Mouse (Mus musculus): Measurements from ENCODE around the gene Hist3h2ba.
A peak's percentile ranks its signal among the peaks of the same experiment; 100 is the strongest.

The Hist3h2ba gene

DNA sequence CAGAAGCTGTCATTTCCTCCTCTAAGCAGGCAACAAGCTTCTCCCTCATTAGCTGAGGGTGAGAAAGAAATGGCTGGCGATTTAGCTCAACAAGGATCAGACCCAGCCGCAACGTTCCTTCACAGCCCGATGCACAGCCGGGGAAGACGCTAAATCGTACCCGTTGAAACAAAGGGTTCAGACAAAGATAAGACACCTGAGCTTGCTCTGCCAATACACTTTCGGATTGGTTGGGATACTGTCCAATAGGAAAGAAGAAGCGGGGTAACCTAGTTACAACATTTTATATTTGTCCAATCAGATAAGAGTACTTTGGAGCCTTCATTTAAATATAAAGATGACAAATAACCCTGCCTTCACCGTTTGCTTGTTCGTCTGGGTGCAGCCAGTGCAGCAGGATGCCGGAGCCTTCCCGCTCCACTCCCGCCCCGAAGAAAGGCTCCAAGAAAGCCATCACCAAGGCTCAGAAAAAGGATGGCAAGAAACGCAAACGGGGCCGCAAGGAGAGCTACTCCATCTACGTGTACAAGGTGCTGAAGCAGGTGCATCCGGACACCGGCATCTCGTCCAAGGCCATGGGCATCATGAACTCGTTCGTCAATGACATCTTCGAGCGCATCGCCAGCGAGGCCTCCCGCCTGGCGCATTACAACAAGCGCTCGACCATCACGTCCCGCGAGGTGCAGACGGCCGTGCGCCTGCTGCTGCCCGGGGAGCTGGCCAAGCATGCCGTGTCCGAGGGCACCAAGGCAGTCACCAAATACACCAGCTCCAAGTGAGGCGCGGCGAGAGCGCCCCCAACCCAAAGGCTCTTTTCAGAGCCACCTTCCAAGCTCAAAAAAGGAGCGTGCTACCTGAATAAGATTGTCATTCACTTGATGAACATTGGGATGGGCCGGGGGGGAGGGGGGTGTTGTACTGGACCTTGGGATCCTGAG, at the start of gene Hist3h2ba:
Gene Hist3h2ba (plus strand): TSS at position 379 of the 938 bp plus-strand sequence.
- DNase-seq (ENCODE audit: low read depth, low spot score), result peak; percentile 72

DNA sequence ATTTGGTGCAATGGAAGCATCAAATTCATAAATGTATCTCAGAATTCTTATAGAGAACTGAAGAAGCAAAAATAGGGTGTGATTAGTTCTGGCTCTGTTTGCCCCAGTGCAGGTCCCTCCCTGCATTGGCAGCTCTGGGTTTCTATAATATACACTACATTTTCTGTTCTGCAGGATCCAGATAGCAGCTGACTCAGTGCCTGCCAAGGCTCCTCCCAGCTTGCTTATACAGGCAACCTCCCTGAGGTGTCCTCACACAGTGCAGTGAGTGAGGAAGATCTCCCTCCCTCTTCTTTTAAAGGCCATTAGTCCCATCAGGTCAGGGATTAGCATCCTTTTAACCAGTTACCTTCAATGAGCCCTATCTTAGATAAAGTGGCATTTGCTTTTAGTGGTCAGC, 47.6 kb upstream of the Hist3h2ba start:
- no peak for DNase-seq (ENCODE audit: low read depth, low spot score)

DNA sequence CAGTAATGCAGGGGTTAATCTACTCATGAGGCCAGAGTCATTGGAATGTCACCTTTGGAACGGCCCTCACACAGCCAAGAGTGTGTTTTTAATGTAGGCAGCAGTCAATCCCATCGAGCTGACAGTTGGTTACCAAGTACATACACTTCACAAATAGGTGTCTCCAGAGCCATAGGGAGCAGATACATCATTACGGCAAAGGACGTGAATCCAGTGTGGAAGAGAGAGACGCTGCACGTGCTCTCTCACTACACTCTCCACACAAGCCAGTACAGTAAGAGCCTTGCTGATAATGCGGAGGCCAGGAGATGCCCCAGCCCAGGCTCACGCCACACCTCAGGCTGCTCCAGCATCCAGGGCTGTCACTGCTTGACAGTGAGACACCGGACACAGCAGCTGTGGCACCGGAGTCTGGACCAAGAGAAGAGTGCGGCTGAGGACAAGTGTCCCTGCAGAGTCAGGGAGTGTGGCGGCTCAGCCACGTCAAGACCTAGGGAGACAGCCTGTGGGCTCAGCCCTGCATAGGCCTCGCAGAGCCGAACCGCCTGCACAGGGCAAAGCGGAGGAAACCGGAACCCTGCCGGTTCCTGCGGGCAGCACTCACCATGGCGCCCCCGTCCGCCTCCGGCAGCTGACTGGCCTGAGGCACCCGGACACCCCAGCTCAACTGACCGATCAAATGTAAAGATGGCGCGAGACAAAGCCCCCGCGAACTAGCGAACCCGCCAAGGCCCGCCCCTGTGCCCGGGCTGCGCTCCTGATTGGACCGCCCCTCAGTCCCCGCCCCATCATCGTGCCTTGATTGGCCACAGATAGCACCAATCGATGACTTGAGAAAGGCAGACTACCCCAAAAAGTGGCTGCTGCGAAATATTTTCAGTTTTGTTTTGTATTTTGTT, 45.0 kb upstream of the Hist3h2ba start, which contains the start of gene Zfp39:
Gene Zfp39 (minus strand): TSS at position 715 of the 899 bp plus-strand sequence.
- peak; percentile 88 for DNase-seq (ENCODE audit: low read depth, low spot score)

GRCm38 (mm10) chr11:58904410-58904718, 44.4 kb upstream of the Hist3h2ba start:
- no peak for DNase-seq (ENCODE audit: low read depth, low spot score)

DNA sequence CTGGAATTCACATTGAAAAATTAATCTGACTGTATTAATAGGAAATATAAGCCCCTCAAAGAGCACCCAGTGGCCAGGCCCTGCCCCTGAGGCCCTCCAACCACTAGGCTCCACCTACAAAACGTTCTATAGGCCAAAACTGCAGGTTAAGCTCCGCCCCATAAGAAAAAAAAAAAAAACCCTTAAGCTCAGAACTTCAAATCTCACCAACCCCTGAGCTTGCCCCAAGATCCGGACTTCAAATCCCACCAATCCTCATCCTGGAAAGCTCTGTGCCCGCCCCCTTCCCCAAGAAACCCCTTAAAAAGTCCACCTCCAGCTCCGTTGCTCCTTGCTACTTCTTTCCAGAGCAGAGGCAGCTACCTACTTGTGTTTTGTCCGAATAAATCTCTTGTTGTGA, 43.9 kb upstream of the Hist3h2ba start:
- no peak for DNase-seq (ENCODE audit: low read depth, low spot score)

DNA sequence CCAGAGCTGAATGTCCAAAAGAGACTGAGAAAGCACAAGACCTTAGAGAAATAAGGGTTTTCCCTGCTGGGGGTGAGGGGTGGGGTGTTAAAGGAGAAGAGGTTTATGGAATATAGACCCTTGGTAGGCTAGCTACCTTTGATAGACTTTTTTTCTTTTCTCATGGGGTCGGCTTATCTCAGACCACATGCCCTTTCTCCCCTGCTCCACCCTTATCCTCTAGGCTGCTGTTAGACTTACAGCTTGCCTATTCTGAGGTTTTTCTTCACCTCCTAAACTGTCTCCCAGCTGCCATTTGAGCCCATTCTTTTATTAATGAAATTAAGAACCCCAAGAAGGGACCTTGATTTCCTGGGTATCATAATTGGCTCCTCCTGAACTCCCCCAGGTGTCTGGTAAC, 34.9 kb upstream of the Hist3h2ba start:
- no peak for DNase-seq (ENCODE audit: low read depth, low spot score)

DNA sequence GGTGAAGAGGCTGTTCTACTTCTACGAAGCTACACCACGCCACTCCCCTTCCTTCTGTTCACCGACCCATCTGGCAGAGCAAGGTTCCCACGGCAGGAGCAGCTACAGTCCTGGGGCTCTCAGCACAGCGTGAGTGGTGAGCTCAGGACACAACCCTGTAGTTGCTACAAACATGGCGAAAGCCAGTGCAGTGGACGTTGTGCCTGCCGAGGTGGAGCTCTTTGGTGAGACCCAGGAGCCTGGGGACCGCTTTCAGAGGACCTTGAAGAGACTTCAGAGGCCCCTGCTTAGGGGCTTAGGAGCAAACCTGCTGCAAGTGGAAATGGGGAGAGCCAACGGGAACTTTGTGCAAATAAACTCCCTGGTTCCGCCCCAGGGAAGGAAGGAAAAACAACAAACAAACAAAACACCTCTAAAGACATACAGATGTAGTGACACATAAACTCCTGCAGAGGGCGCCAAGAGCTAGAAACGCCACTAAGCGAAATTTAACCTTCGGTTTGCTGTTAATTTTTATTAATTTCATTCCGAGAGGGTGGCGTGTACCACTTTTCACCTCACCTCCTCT, 34.2 kb upstream of the Hist3h2ba start:
- no peak for DNase-seq (ENCODE audit: low read depth, low spot score)

GRCm38 (mm10) chr11:58916879-58917744, 31.6 kb upstream of the Hist3h2ba start:
- no peak for DNase-seq (ENCODE audit: low read depth, low spot score)

- no peak for DNase-seq (ENCODE audit: low read depth, low spot score)
Measured at GRCm38 (mm10) chr11:58917745-58918366, 30.9 kb upstream of the Hist3h2ba start, which contains the start of gene Btnl10. Btnl10 (plus strand) TSS chr11:58917908.

DNA sequence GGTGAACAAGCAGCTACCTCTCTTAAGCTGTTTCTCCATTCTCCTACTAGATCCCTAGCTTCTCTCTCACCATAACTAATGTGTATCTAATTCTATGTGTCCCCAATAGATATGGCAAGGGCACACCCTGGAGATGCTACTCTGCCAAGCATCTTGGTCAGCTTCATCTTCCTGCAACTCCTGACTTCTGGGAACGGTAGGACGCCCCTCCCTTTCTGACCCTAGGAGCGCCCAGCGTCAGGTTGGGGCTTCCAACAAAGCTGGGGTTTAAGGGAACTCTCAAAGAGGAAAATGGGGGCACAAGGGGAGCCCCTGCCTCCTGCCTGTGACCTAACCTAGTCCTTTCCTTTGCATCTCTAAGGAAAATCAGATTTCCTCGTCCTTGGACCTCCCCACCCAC, 30.0 kb upstream of the Hist3h2ba start:
- DNase-seq (ENCODE audit: low read depth, low spot score), result no peak

DNA sequence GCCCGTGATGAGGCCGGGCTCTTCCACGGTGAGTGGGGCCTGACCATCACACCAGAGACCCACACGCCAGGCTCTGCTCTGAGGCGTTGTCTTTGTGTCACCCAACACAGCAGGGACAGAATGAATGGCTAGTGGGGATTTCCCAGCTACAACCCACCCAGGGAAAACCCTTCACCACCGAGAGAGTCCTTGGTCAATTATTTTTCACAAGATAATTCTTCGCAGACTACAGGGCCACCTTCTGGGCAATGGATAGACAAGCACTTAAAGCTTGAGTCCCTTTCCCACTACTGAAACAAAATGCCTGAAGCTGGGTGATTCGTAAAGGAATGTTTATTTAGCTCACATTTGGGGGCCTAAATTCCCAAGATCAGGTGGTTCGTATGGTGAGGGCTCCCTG, 26.3 kb upstream of the Hist3h2ba start:
- DNase-seq (ENCODE audit: low read depth, low spot score), result no peak

GRCm38 (mm10) chr11:58926651-58927050, 22.1 kb upstream of the Hist3h2ba start:
- DNase-seq (ENCODE audit: low read depth, low spot score), result no peak

DNA sequence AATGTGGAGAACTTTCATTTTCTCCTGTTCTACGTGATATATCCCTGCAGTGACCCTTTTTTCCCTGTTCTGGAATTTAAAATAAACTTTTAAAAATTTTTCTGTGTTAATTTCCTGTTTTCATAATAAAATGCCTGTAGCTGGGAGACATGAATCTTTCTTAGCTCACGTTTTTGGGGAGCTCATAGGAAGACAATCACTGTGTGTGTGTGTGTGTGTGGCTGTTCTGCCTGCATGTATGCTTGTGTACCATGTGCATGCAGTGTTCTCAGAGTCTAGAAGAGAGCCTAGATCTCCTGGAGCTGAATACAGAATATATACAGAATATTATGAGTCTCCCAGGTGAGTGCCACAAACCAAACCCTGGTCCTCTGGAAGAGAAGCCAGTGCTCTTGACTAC, 21.7 kb upstream of the Hist3h2ba start:
- DNase-seq (ENCODE audit: low read depth, low spot score), result no peak

- no peak for DNase-seq (ENCODE audit: low read depth, low spot score)
Measured at GRCm38 (mm10) chr11:58927790-58928651, 20.7 kb upstream of the Hist3h2ba start.

GRCm38 (mm10) chr11:58929055-58929454, 19.7 kb upstream of the Hist3h2ba start:
- DNase-seq (ENCODE audit: low read depth, low spot score), result no peak

DNA sequence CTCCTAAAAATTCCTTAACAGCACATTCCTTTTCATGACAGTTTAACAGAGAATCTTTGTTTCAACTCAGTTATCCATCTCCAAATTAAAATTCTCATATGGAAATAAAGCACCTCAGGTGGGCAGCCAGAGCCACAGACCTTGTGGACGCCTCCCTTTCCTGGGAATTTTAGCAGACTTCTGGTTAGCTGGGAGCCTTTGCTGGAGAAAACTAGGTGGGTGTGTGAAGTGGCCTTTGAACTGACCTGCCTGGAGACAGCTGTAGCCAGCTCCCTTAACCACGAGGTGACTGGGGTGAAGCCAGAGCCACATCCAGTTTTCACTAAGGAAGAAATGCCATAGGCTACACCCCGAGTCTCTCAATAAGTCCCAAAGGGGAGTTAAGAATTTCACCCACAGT, 19.1 kb upstream of the Hist3h2ba start:
- no peak for DNase-seq (ENCODE audit: low read depth, low spot score)

GRCm38 (mm10) chr11:58930254-58930653, 18.5 kb upstream of the Hist3h2ba start:
- DNase-seq (ENCODE audit: low read depth, low spot score), result no peak

- DNase-seq (ENCODE audit: low read depth, low spot score), result no peak
Measured at GRCm38 (mm10) chr11:58931576-58931975, 17.1 kb upstream of the Hist3h2ba start.

DNA sequence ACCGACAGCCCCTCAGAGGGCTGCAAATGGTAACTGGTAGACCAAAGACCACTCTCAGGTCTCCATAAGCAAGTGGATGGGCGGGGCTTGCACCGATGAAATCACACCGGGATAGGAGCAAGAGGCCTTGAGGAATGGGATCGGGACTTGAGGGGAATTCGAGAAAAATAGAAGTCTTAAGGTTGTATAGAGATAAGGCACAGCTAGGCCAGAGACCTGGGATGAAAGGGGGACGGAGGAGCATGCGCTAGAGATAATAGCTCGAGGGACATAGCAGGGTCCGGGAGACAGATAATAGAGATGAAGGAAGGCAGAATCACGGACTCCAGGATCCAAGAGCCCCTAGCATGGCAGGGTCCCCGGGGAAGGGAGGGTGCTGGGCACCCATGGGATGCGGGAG, 10.8 kb upstream of the Hist3h2ba start:
- DNase-seq (ENCODE audit: low read depth, low spot score), result no peak
